Mouse (Mus musculus) ES-Bruce4 (cell line): Measurements from ENCODE around the gene Cmbl.

Source experiments
- CTCF ChIP-seq: IDR thresholded peaks from one replicate; pipeline ENCODE4 v1.8.1; 2011; ENCODE audit warnings: low read depth, low read length
- EP300 ChIP-seq: IDR thresholded peaks from 2 replicates; pipeline ENCODE4 v1.6.1; 2011; ENCODE audit warnings: low read depth, low read length; ENCODE audit not compliant: insufficient read depth
- POLR2A ChIP-seq: IDR thresholded peaks from one replicate; pipeline ENCODE4 v1.8.1; 2011; ENCODE audit warnings: low read length; ENCODE audit not compliant: insufficient read depth

DNA sequence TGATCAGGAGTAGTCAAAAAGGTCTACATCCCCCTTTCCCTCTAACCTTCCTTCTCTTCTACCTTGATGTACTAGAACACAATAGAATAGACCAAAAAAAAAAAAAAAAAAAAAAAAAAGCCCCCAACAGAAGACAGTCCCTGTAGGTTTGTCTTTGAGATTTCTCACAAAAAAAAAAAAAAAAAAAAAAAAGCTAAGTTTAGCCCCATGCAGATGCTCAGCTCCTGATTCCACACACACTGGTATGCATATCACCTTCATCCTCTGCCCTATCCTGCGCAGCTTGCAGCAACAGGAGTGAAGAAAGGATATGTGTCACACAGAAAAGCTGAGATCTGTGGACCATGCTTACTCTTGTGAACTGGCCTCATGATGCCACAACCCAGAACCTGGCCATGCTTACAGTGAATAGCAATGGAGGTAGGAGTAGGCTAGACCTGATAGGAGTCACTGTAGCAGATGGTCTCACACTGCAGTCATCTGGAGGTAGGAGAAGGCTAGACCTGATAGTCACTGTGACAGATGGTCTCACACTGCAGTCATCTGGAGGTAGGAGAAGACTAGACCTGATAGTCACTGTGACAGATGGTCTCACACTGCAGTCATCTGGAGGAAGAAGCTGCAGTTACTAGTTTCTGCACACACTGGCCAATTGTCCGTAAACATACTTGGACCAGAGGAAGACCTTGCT lies 32.7 kb upstream of the Cmbl start:
- TF ChIP-seq CTCF = no peak
- TF ChIP-seq POLR2A = no peak
- TF ChIP-seq EP300 = no peak
